Mouse (Mus musculus) ES-E14 (cell line): Measurements from ENCODE around the gene Il12b. TPM values are rescaled to one million over a fixed set of nuclear protein-coding genes. Genes with fewer than 3 reads are reported as not detected.

Experiments used
- DNase-seq: peaks from one replicate; pipeline ENCODE4 v3.0.0-alpha.2; 2013; ENCODE audit warnings: low read depth, low spot score
- H3K27ac ChIP-seq: 2 replicates; pipeline ENCODE4 v1.5.1; 2012; ENCODE audit warnings: low read depth, mild to moderate bottlenecking, low read length, moderate library complexity, mixed read lengths; ENCODE audit not compliant: poor library complexity, insufficient read depth, severe bottlenecking
- H3K36me3 ChIP-seq: 2 replicates; pipeline ENCODE4 v1.6.1; 2012; ENCODE audit warnings: mild to moderate bottlenecking, low read length, moderate library complexity, mixed read lengths; ENCODE audit not compliant: control insufficient read depth, poor library complexity, insufficient read depth, severe bottlenecking
- H3K4me1 ChIP-seq, 2 experiments: fragments of 150-350 bp in 1 of 2; sonication (generic) in 1 of 2; 2 replicates each; pipeline ENCODE4 v1.6.1; 2012; ENCODE audit warnings: low read length in 2 of 2, mild to moderate bottlenecking in 1 of 2, mixed read lengths in 1 of 2; ENCODE audit not compliant: control insufficient read depth in 2 of 2, insufficient read depth in 2 of 2, poor library complexity in 1 of 2
- H3K4me3 ChIP-seq, 2 experiments: fragments of 150-350 bp in 1 of 2; sonication (generic) in 1 of 2; 2 replicates each; pipeline ENCODE4 v1.5.1; 2012; ENCODE audit warnings: low read length in 2 of 2, low read depth in 1 of 2, mild to moderate bottlenecking in 1 of 2, mixed read lengths in 1 of 2; ENCODE audit not compliant: insufficient read depth in 1 of 2, poor library complexity in 1 of 2, severe bottlenecking in 1 of 2
- H3K9ac ChIP-seq: 2 replicates; pipeline ENCODE4 v1.6.1; 2012; ENCODE audit warnings: low read depth, mild to moderate bottlenecking, low read length, mixed read lengths; ENCODE audit not compliant: poor library complexity, insufficient read depth, severe bottlenecking
- H3K9me3 ChIP-seq: fragments of 150-350 bp; sonication (generic); 2 replicates; pipeline ENCODE4 v1.6.1; 2012; ENCODE audit warnings: low read depth, mild to moderate bottlenecking, low read length; ENCODE audit not compliant: control insufficient read depth, insufficient read depth
- CHD2 ChIP-seq: IDR thresholded peaks from 2 replicates; pipeline ENCODE4 v1.6.1; 2014; ENCODE audit warnings: mild to moderate bottlenecking, low read depth, low read length, inconsistent platforms
- HCFC1 ChIP-seq: IDR thresholded peaks from 2 replicates; pipeline ENCODE4 v1.6.1; 2012; ENCODE audit warnings: low read length, inconsistent platforms, borderline replicate concordance; ENCODE audit not compliant: insufficient read depth
- MAFK ChIP-seq: IDR thresholded peaks from 2 replicates; pipeline ENCODE4 v1.6.1; 2014; ENCODE audit warnings: mild to moderate bottlenecking, low read depth, low read length, inconsistent platforms; ENCODE audit not compliant: insufficient read depth
- ZC3H11A ChIP-seq: IDR thresholded peaks from 2 replicates; pipeline ENCODE4 v1.6.1; 2012; ENCODE audit warnings: low read depth, mild to moderate bottlenecking, inconsistent platforms, low read length, borderline replicate concordance
- ZNF384 ChIP-seq: IDR thresholded peaks from 2 replicates; pipeline ENCODE4 v1.6.1; 2012; ENCODE audit warnings: low read depth, low read length, inconsistent platforms
- in situ Hi-C, 2 experiments: fragments of 600-800 bp; cut with MboI; formaldehyde crosslinking; loops; one replicate each; pipeline ENCODE4 v1.15.1; 2025; ENCODE audit warnings: low sequenced_read_pairs in 2 of 2, inconsistent platforms in 1 of 2; ENCODE audit not compliant: unreplicated experiment in 2 of 2
- total RNA-seq: library from RNA; depleted of rRNA; stranded (reverse); fragments of 300-350 nt; gene quantifications from 2 replicates; pipeline ENCODE4 v1.2.3, GENCODE M21; 2012

The Il12b gene
- total RNA-seq, 1 experiment, result not detected

DNA sequence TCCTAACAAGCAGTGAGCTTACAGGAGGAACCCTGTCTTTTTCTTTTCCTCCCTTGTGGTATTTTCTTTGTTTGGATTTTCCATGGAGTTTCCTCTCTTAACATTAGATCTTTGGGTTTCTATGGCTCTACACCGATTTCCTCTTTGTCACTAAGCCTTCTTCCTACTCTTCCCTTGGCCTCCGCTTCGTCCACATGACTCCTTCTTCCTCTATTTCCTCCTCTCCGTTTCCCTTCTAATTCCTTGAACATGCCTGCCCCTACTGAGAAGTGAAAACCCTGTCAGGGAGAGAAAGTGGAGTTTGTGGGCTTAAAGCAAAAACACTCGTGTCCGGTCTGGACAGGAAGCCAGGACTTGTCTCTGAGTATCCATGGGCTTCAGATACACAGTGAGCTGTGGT is 27.0 kb upstream of the Il12b start:
- DNase-seq, result no peak
- Histone ChIP-seq H3K4me1 (no peaks in the 10 kb centered on the region), H3K9ac (no peak overlapping the region), H3K9me3 (no peaks in the 10 kb centered on the region), H3K27ac (no peak overlapping the region), H3K4me3 (no peak overlapping the region), H3K36me3 (no peaks in the 10 kb centered on the region)
- in situ Hi-C loops, result no loop called here
- TF ChIP-seq HCFC1 (no peak), CHD2 (no peak), ZC3H11A (no peak), MAFK (no peak), ZNF384 (no peak)

DNA sequence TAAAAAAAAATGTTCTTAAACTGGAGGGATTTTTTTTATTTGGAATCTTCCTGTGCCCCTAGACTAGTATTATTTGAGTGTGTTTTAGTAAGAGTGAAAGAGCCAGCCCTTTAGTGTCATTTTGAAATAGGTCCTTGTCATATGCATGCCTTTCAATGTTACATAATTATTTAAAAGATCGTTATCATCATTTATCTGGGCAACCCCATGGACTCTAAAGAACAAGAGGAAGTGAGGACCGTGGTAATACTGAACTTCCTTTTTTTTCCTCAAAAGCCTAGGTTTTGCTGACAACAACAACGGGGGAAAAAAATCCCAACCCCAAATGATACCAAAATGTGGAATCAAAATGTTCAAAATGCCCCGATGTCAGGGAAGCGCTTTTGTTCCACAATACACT is 22.0 kb upstream of the Il12b start:
- TF ChIP-seq HCFC1, result no peak
- no peak for TF ChIP-seq MAFK
- TF ChIP-seq ZC3H11A, result no peak
- no peak for TF ChIP-seq CHD2
- TF ChIP-seq ZNF384, result no peak
- no peaks in the 10 kb centered on the region for H3K4me1 ChIP-seq
- DNase-seq, result no peak
- H3K36me3 ChIP-seq, result no peaks in the 10 kb centered on the region
- no peak overlapping the region for H3K9ac ChIP-seq
- in situ Hi-C loops, result no loop called here
- H3K9me3 ChIP-seq, result no peaks in the 10 kb centered on the region
- H3K27ac ChIP-seq, result no peak overlapping the region
- H3K4me3 ChIP-seq, result no peak overlapping the region

DNA sequence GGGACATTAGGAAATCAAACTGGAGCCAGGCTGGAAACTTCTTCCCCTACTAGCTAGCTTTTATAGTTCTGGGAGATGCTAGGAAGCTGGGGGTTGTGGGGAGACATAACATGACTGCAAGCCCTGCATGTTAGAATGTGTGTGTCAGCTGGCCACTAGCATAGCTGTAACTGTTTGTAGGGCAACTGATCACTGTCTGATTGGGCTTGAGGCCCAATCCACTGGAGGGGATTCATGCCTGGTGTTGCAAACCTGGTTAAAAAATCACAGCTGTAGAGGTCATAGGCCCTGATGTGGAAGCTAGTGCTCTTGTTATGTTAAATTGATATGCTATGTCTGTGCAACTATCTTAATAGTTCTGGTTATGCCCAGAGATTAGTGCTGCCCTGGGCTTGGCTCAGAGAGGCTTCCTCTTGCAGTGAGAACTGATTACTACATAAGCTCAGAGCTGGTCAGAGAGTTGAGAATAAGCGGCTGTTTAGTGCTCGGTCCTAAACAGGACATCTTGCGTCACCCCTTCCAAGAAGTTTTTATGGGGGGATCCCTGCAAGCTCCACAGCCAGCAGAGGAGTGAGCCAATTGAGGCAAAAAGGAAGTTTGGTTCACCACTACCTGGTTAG is 19.3 kb upstream of the Il12b start:
- TF ChIP-seq MAFK (no peak), ZNF384 (no peak), ZC3H11A (no peak), CHD2 (no peak), HCFC1 (no peak)
- in situ Hi-C loops, result no loop called here
- Histone ChIP-seq H3K4me1 (no peaks in the 10 kb centered on the region), H3K4me3 (no peak overlapping the region), H3K36me3 (no peaks in the 10 kb centered on the region), H3K9me3 (no peaks in the 10 kb centered on the region), H3K9ac (no peak overlapping the region), H3K27ac (no peak overlapping the region)
- DNase-seq, result no peak

DNA sequence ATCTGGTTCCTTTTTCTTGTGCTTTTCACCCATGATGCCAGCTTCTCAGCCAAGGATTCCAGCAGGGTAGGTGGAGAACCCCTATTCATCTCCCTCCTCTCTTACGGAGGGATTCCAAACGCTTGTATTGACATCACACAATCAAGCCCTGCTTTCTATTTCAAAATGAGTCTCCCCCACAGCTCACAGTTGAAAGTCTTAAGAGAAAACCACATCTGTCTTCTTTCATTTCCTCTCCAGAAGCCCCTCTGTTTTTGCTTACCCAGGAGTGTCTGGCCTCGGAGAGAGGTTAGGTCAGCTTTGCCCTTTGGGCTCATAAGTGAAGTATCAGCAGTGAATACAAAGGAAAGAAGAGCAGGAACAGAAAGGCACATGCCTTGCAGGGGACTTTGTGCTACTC is 17.7 kb upstream of the Il12b start:
- no peak for DNase-seq
- H3K4me3 ChIP-seq, result no peak overlapping the region
- H3K4me1 ChIP-seq, result no peaks in the 10 kb centered on the region
- no peak for TF ChIP-seq MAFK
- no peak for TF ChIP-seq CHD2
- TF ChIP-seq ZC3H11A, result no peak
- no peak for TF ChIP-seq HCFC1
- no peak for TF ChIP-seq ZNF384
- H3K36me3 ChIP-seq, result no peaks in the 10 kb centered on the region
- H3K27ac ChIP-seq, result no peak overlapping the region
- H3K9me3 ChIP-seq, result no peaks in the 10 kb centered on the region
- no peak overlapping the region for H3K9ac ChIP-seq
- in situ Hi-C loops, result no loop called here

DNA sequence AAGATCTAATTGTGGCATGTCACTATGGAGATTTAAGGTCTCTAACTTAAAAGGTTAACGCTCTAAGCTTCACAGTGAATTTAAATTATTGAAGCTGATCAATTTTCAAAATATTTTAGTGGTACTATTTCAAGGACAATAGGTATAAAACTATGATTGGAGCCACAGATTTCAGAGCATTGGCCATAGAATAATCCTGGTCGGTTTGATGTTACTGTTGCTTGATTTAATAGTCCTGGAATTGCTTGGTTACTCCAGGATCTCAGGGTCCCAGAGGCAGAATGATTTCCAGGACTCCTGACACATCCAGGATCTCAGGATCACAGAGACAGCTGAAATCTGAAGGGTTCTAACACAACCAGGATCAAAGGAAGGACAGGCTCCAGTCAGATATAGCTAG is 12.8 kb upstream of the Il12b start:
- in situ Hi-C loops, result no loop called here
- Histone ChIP-seq H3K36me3 (no peaks in the 10 kb centered on the region), H3K4me3 (no peak overlapping the region), H3K27ac (no peak overlapping the region), H3K9me3 (no peaks in the 10 kb centered on the region), H3K9ac (no peak overlapping the region), H3K4me1 (no peaks in the 10 kb centered on the region)
- TF ChIP-seq HCFC1, result no peak
- TF ChIP-seq CHD2, result no peak
- TF ChIP-seq ZC3H11A, result no peak
- no peak for DNase-seq
